Mouse (Mus musculus): ENCODE results near the gene Gatad2a.

- TF ChIP-seq POU5F1 (IDR thresholded peaks at IDR 0.05; ENCODE audit: borderline replicate concordance, low read length): no peak
- TF ChIP-seq CTCF (conservative IDR thresholded peaks at IDR 0.05; ENCODE audit: low read length): no peak
- no peak for TF ChIP-seq NANOG (IDR thresholded peaks at IDR 0.05; ENCODE audit: borderline replicate concordance, low read length)
Observed at GRCm38 (mm10) chr8:70012763-70013162, 16.6 kb upstream of the Gatad2a start.
